Mouse (Mus musculus) ES-Bruce4 (cell line): ENCODE data around the gene Osbp. TPM values are rescaled to one million over a fixed set of nuclear protein-coding genes. Genes with fewer than 3 reads are reported as not detected.
A peak's percentile ranks its signal among the peaks of the same experiment; 100 is the strongest.

ENCODE experiments used
- H3K27ac ChIP-seq: 2 replicates; pipeline ENCODE4 v1.5.1; 2012; ENCODE audit warnings: low read length, inconsistent platforms; ENCODE audit not compliant: insufficient read depth
- H3K27me3 ChIP-seq: 2 replicates; pipeline ENCODE4 v1.6.1; 2012; ENCODE audit warnings: mild to moderate bottlenecking, low read length, inconsistent platforms; ENCODE audit not compliant: control insufficient read depth, poor library complexity, insufficient read depth, severe bottlenecking
- H3K36me3 ChIP-seq: 2 replicates; pipeline ENCODE4 v1.6.1; 2012; ENCODE audit warnings: inconsistent platforms, mild to moderate bottlenecking, low read length, moderate library complexity; ENCODE audit not compliant: control insufficient read depth, poor library complexity, insufficient read depth, severe bottlenecking
- H3K4me1 ChIP-seq: one replicate; pipeline ENCODE4 v1.8.1; 2011; ENCODE audit warnings: low read length; ENCODE audit not compliant: control insufficient read depth, insufficient read depth
- H3K4me3 ChIP-seq: 2 replicates; pipeline ENCODE4 v1.5.1; 2011; ENCODE audit warnings: low read depth, mild to moderate bottlenecking, low read length
- H3K9ac ChIP-seq: 2 replicates; pipeline ENCODE4 v1.6.1; 2012; ENCODE audit warnings: low read depth, mild to moderate bottlenecking, inconsistent platforms; ENCODE audit not compliant: poor library complexity, severe bottlenecking
- H3K9me3 ChIP-seq: replicated peaks from 2 replicates; pipeline ENCODE4 v1.6.1; 2012; ENCODE audit warnings: mild to moderate bottlenecking, low read length, inconsistent platforms; ENCODE audit not compliant: control insufficient read depth, poor library complexity, insufficient read depth, severe bottlenecking
- CTCF ChIP-seq: IDR thresholded peaks from one replicate; pipeline ENCODE4 v1.8.1; 2011; ENCODE audit warnings: low read depth, low read length
- EP300 ChIP-seq: IDR thresholded peaks from 2 replicates; pipeline ENCODE4 v1.6.1; 2011; ENCODE audit warnings: low read depth, low read length; ENCODE audit not compliant: insufficient read depth
- POLR2A ChIP-seq: IDR thresholded peaks from one replicate; pipeline ENCODE4 v1.8.1; 2011; ENCODE audit warnings: low read length; ENCODE audit not compliant: insufficient read depth
- polyA plus RNA-seq: library from polyadenylated mRNA; stranded (reverse); fragments of >200 nt; gene quantifications from 2 replicates; pipeline ENCODE4 v1.2.4, GENCODE M21; 2011; ENCODE audit warnings: low read depth; ENCODE audit not compliant: missing spikeins, insufficient read depth, insufficient read length

Gene Osbp
- polyA plus RNA-seq, 1 experiment: 31.5 TPM

DNA sequence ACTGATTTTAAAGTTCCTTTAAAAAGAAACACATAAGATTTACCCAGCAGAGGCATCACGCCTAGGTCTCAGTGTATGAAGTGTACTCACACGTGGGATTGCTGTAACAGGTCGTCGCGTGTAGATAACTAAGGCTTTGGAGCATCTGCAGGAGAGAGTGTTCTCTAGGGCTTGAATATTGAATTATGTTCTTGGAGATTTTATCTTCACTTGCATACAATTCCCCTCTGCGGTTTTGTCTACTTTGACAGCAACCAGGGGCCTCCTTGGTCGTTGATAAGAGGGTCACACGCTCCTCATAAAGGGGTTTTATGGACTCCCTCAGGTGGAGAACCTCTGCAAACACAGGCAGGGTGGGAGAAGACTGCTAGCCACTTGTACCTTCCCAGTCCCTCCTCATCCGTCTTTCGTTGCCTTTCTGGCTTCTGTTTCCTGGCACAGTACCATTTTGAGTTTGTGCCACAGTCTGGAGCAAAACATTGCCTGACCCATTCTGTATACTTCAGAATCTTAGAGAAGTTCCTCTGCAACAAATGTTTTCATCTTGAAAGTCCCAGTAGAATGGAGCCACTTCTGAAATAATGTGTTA lies 26.8 kb downstream of the Osbp start:
- H3K4me1 ChIP-seq: no peaks in the 10 kb centered on the region
- H3K9me3 ChIP-seq: no peaks in the 10 kb centered on the region
- H3K27ac ChIP-seq: no peak overlapping the region
- no peak for TF ChIP-seq POLR2A
- TF ChIP-seq EP300: no peak
- no peak for TF ChIP-seq CTCF
- H3K27me3 ChIP-seq: no peaks in the 10 kb centered on the region
- peaks cover 24% of the 10 kb centered on the region for H3K36me3 ChIP-seq
- no peak overlapping the region for H3K4me3 ChIP-seq
- H3K9ac ChIP-seq: no peak overlapping the region

DNA sequence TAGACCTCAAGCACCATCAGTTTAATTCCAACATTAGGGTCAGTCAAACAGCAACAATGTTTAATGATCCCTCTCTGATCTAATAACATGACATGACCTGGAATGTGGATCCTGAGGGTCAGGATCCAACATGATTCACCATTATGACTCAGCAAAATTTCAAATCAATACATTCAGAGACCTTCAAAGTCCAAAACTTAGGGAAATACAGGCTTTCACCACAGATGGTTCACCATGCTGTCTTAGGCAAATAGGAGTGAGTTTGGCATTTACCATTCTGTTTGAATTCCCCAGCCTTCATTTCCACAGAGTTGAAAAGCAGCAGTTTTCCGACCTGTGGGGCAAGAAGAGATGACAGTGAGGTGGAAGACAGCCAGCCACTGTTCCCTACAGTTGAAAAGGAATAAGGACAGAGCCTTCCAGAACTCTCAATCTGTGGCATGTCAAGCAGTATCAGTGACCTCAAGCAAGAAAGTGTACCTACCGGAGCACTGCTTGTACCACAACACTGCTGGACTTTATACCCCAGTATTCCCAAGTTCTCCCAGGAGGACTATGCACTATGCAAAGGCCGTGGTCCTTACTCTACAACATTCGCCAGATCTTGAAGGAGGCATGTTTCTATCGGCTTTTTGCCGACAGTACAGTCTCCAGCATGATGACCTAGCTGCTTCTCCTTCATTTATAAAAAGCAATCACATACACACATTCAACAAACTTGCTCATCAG lies 29.1 kb downstream of the Osbp start:
- Histone ChIP-seq H3K9me3 (no peaks in the 10 kb centered on the region), H3K4me1 (no peaks in the 10 kb centered on the region), H3K9ac (no peak overlapping the region), H3K4me3 (no peak overlapping the region), H3K36me3 (peaks cover 17% of the 10 kb centered on the region), H3K27ac (no peak overlapping the region), H3K27me3 (no peaks in the 10 kb centered on the region)
- TF ChIP-seq CTCF: no peak
- TF ChIP-seq POLR2A: no peak
- TF ChIP-seq EP300: no peak

- no peaks in the 10 kb centered on the region for H3K4me1 ChIP-seq
Observed at GRCm38 (mm10) chr19:11995722-11996448, 30.1 kb downstream of the Osbp start.

DNA sequence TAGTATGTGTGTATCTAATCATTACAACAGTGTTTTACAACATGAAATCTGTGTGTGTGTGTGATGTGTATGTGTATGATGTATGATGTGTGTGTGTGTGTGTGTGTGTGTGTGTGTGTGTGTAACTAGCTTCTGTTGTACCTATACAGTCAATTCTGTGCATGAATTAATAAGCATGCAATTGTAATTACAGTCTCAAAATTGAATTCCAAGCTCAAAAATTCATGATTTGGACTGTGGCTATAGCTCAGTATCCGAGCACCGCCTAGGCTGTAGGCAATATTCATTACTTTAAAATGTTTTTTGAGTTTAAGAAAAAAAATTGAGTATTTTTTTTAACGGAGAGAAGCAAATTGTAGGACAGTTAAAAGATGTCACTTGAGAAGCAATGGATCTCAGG lies 35.9 kb downstream of the Osbp start:
- Histone ChIP-seq H3K27ac (no peak overlapping the region), H3K9me3 (no peaks in the 10 kb centered on the region), H3K4me1 (no peaks in the 10 kb centered on the region), H3K27me3 (no peaks in the 10 kb centered on the region), H3K4me3 (no peak overlapping the region), H3K36me3 (no peaks in the 10 kb centered on the region), H3K9ac (no peak overlapping the region)
- TF ChIP-seq POLR2A: no peak
- TF ChIP-seq EP300: no peak
- no peak for TF ChIP-seq CTCF

More at GRCm38 (mm10) chr19:11995722-11996448, 30.1 kb downstream of the Osbp start:
- TF ChIP-seq POLR2A: no peak
- TF ChIP-seq EP300: no peak
- no peak for TF ChIP-seq CTCF
- peaks cover 17% of the 10 kb centered on the region for H3K36me3 ChIP-seq
- no peak overlapping the region for H3K9ac ChIP-seq
- H3K4me3 ChIP-seq: no peak overlapping the region
- H3K9me3 ChIP-seq: no peaks in the 10 kb centered on the region
- H3K27ac ChIP-seq: no peak overlapping the region
- no peaks in the 10 kb centered on the region for H3K27me3 ChIP-seq

DNA sequence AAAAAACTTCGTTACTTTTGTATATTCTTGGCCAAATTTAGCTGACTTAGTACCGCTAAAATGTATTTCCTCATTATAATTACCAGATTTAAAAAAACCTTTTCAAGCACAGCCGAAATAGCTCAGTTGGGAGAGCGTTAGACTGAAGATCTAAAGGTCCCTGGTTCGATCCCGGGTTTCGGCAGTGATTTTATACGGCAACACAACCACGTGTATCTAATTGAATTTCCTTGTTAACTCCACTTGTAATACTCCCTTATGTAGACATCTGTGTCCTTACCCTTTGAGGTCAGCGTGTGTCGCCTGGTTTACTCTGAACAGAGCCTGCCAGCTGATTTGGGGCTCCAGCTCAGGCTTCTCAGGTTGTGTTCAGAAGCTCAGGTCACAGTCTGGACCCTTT lies 36.4 kb downstream of the Osbp start:
- H3K4me3 ChIP-seq: peak overlapping the region; percentile 28
- no peaks in the 10 kb centered on the region for H3K9me3 ChIP-seq
- TF ChIP-seq EP300: no peak
- H3K27me3 ChIP-seq: no peaks in the 10 kb centered on the region
- H3K9ac ChIP-seq: peak overlapping the region; percentile 60; the same call in 1 of the 2 replicates
- no peaks in the 10 kb centered on the region for H3K36me3 ChIP-seq
- H3K27ac ChIP-seq: no peak overlapping the region; the same call in 1 of the 2 replicates
- H3K4me1 ChIP-seq: no peaks in the 10 kb centered on the region

DNA sequence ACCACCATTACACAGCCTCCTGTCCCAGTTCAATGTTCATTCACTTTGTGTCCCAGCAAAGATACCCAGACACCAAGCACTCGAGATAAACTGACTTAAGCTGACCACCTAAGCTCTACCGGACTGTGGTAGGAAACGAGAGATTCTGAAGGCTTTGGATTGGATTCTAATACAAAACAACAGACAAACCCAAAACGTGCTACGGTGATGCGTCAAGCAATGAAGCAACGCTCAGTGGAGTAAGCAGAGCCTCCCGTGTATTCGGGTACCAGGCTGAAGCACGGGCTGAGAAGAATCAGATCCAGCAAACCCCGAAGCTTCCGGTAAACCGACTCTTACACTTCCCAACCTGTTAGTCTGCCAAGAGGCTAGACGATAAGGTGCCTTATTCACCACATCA lies 37.0 kb downstream of the Osbp start:
- no peaks in the 10 kb centered on the region for H3K27me3 ChIP-seq
- H3K36me3 ChIP-seq: no peaks in the 10 kb centered on the region
- H3K27ac ChIP-seq: no peak overlapping the region
- peak overlapping the region; percentile 6 for H3K4me3 ChIP-seq
- H3K4me1 ChIP-seq: no peaks in the 10 kb centered on the region
- H3K9me3 ChIP-seq: no peaks in the 10 kb centered on the region
- peak overlapping the region; percentile 60; the same call in 1 of the 2 replicates for H3K9ac ChIP-seq
- no peak for TF ChIP-seq POLR2A
- no peak for TF ChIP-seq EP300
- no peak for TF ChIP-seq CTCF
